Mouse (Mus musculus): ENCODE results near the gene Peg3. TPM values are rescaled to one million over a fixed set of nuclear protein-coding genes. Genes with fewer than 3 reads are reported as not detected.
A peak's percentile ranks its signal among the peaks of the same experiment; 100 is the strongest.

Gene Peg3
- total RNA-seq, 2 experiments from 2014 or later: 5.3 to 8.0 TPM

GRCm38 (mm10) chr7:6699230-6699629 lies 31.0 kb downstream of the Peg3 start:
- H3K4me3 ChIP-seq: no peak overlapping the region
- H3K27ac ChIP-seq: no peak overlapping the region
- intact Hi-C loops (cut with DNase I): loop anchor here (10.0 kb wide), 2 partner anchors 334 to 426 kb away; partner anchors contain the start of genes Zfp78 and Zfp954
- no peak for TF ChIP-seq CTCF (IDR thresholded peaks at IDR 0.05)
- no peak for DNase-seq

GRCm38 (mm10) chr7:6696241-6697045 lies 33.8 kb downstream of the Peg3 start, which contains the start of gene Zim1:
Gene Zim1, minus strand, starts transcription at chr7:6696450.
- DNase-seq: peak; percentile 93
- no peak for TF ChIP-seq CTCF (IDR thresholded peaks at IDR 0.05)
- H3K4me3 ChIP-seq: peak within 1 kb of the TSS; percentile 74
- peak within 1 kb of the TSS; percentile 63 for H3K27ac ChIP-seq
- intact Hi-C loops (cut with DNase I): loop anchor here (10.0 kb wide), 2 partner anchors 332 to 428 kb away; partner anchors contain the start of genes Zfp78 and Zfp954

GRCm38 (mm10) chr7:6685511-6685910 lies 44.7 kb downstream of the Peg3 start:
- no peak for TF ChIP-seq CTCF (IDR thresholded peaks at IDR 0.05)
- intact Hi-C loops (cut with DNase I): no loop called here
- Histone ChIP-seq H3K27ac (no peak overlapping the region), H3K4me3 (no peak overlapping the region)
- no peak for DNase-seq

GRCm38 (mm10) chr7:6666726-6667125 lies 63.5 kb downstream of the Peg3 start:
- TF ChIP-seq CTCF (IDR thresholded peaks at IDR 0.05): no peak
- H3K4me3 ChIP-seq: no peak overlapping the region
- DNase-seq: no peak
- intact Hi-C loops (cut with DNase I): no loop called here
- no peak overlapping the region for H3K27ac ChIP-seq

GRCm38 (mm10) chr7:6663430-6663829 lies 66.8 kb downstream of the Peg3 start:
- Histone ChIP-seq H3K27ac (no peak overlapping the region), H3K4me3 (no peak overlapping the region)
- intact Hi-C loops (cut with DNase I): loop anchor here (5.0 kb wide), 1 partner anchor 274 kb away; no protein-coding TSS in a partner anchor
- TF ChIP-seq CTCF (IDR thresholded peaks at IDR 0.05): no peak
- no peak for DNase-seq

GRCm38 (mm10) chr7:6659605-6660004 lies 70.6 kb downstream of the Peg3 start:
- Histone ChIP-seq H3K27ac (no peak overlapping the region), H3K4me3 (no peak overlapping the region)
- no peak for DNase-seq
- intact Hi-C loops (cut with DNase I): loop anchor here (2.0 to 5.0 kb wide), 2 partner anchors 259 to 278 kb away; no protein-coding TSS in a partner anchor
- peak; percentile 77 for TF ChIP-seq CTCF (IDR thresholded peaks at IDR 0.05)

GRCm38 (mm10) chr7:6658606-6659005 lies 71.6 kb downstream of the Peg3 start:
- H3K4me3 ChIP-seq: no peak overlapping the region
- DNase-seq: no peak
- no peak for TF ChIP-seq CTCF (IDR thresholded peaks at IDR 0.05)
- intact Hi-C loops (cut with DNase I): no loop called here
- H3K27ac ChIP-seq: no peak overlapping the region

Other genes starting within 250 kb of the Peg3 start
- not detected for gene Olfr5, start 243.5 kb downstream of the Peg3 start, total RNA-seq (2021)
- gene Olfr1347, start 230.7 kb downstream of the Peg3 start, total RNA-seq (2021): not detected
- not detected for gene Olfr1348, start 221.7 kb downstream of the Peg3 start, total RNA-seq (2021)
- not detected for gene Olfr1349, start 207.5 kb downstream of the Peg3 start, total RNA-seq (2021)
- gene Olfr1350, start 165.6 kb downstream of the Peg3 start, total RNA-seq (2021): not detected
- gene Zim1, start 34.0 kb downstream of the Peg3 start, total RNA-seq (2021): 1 to 10 TPM; 2.8 to 3.3 TPM
- under 1 TPM; 0.05 to 0.14 TPM for gene Usp29, start 147 bp upstream of the Peg3 start, total RNA-seq (2021)

Data from gastrocnemius, adult 2 months (tissue).